Mouse (Mus musculus) 3T3-L1 (cell line): ENCODE measurements at regions not wholly inside any gene's neighbourhood (a gene's known extent, or its start where the extent isn't known, plus 50 kb on each side); places are given as distances from the start of the nearest gene placed in this dataset.

Experiments
- DNase-seq: peaks from one replicate; pipeline ENCODE4 v3.0.0-alpha.2; 2015; ENCODE audit warnings: low read depth, low spot score

DNA sequence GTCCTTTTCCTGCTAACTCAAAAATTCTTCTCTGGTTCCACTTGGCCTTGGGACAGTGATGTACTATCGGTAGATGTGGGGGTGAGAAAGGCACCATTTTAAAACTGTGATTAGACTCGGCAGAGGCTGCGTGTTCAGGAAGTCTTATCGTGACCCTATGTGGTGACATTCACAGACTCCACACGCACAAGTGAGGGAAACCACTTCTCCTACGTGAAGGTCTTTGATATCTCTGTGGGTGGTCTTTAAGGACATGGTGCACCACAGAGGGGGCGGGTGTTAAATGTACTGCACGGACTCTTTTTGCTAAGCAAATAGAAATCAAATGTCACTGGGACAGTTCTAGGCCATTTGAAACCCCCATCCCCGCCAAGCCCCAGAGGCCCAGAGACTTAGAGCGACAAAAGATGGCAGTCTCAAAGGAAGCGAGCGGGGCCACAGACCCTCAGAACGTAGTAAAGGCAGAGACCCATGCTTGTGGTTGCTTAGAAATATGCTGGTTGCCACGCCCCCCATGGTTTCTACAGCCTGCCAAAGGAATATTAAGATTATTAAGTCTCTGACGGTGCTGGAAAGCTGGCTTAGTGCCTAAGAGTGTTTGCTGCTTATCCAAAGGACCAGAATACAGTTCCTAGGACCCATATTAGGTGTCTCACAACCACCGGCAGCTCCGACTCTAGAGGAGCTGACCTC, 73.6 kb upstream of the Slc45a1 start:
- no peak for DNase-seq

GRCm38 (mm10) chr4:150724823-150725222, 72.8 kb upstream of the Slc45a1 start:
- peak; percentile 42 for DNase-seq

DNA sequence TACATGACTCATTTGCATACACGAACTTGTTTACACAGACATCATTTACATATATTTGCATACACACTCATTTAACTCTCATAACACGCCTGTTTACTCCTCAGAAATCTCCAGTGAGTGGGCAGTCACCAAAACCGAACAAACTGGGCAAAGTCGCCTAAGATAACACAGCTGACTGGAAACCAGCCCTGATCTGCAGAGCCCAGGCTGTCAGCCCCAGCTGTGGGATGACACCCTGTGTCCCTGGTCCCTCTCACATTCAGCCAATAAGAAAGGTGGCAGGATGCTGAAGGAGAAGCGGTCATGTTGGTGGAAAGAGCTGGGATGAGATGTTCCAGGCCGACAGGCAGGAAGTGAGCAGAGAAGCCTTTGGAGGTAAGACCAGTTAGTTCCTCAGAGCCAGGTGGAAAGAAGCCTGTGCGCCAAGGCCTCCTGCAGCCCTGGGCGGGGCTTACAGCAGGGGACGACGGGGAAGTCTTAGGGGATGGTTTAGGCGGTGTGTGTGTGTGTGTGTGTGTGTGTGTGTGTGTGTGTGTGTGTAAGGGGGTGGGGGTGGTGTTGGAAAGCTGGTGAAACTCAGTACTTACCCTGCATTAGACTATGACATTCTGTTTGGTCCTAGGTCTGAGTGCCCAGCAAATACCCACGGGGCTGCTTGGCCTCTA, 69.8 kb upstream of the Slc45a1 start:
- no peak for DNase-seq

DNA sequence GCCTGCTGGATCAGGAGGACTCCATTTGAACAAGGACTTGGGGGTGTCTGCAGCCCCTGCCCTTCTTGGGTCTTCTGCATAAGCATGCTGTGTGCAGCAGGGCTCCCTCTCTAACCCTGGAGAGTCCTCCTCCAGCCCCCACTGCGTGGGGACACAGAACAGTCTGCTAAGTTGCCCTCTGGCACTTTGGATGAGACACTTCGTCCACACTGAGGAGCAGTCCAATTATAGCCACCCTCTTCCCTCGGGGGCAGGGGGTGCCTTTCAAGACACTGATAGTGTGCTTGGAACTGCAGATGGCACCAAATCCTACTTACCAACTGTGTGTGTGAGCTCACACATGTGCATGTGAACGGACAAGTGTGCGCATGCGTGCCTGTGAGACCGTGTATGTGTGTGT, 65.9 kb upstream of the Slc45a1 start:
- no peak for DNase-seq

DNA sequence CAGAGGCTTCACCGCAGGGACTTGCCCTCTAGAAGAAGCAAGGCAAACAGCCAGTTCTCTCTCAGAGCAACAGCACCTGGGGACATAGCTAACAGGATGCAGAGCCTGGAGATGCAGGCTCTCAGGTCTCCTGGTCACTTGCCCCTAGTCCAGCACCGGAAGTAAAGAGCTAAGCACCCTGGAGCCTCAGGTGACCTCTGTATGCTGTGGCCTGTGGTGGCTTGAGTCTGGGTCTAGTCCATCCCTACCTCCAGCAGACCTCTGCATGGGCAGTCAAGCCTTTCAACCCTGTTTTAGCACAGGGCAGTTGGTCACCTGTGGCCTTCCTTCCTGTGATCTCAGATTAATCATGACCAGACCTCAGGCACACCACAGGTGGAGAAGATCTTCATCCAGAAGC, 63.1 kb upstream of the Slc45a1 start:
- no peak for DNase-seq

- DNase-seq = no peak
These were observed 61.3 kb upstream of the Slc45a1 start for GRCm38 (mm10) chr4:150713291-150713690.

GRCm38 (mm10) chr4:150712856-150713255, 60.9 kb upstream of the Slc45a1 start:
- no peak for DNase-seq

DNA sequence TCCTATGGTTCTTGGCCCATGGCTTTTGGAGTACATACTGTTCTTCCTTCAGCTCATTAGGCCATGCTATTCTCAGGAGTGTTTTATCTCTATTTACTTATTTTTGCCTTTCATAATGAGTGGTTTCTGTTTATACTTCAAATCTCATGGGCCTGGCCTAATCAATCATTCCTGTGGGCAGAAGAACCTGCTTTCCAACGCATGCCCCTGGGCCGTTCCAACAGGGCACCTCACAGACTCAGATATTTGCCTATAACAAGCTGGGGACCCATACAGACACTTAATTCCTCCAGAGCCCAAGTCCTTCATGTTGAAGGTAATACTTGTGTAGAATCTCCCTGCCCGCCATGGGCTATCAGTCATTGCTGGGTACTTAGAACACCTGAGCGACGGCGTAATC, 59.7 kb upstream of the Slc45a1 start:
- no peak for DNase-seq

GRCm38 (mm10) chr4:150709391-150710130, 57.6 kb upstream of the Slc45a1 start:
- no peak for DNase-seq

DNA sequence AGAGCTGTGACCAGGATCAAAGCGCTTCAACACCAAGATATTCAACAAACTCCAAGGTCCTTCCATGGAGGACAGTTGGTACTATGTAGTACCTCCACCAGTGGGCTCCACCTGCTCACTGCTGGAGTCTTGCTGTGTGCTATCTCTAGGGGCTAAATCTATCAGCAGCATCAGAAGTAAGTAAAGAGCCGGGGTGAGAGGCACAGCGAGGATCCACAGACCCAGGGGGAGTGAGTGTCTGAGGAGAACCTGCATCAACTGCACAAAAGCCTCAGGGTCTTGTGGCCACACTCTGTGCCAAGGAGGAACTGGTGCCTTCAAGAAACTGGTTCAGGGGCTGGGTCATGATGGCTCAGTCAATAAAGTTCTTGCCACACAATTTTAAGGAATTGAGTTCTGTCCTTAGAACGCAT, 56.6 kb upstream of the Slc45a1 start:
- DNase-seq = peak; percentile 73

GRCm38 (mm10) chr4:150707725-150708571, 56.0 kb upstream of the Slc45a1 start:
- no peak for DNase-seq

DNA sequence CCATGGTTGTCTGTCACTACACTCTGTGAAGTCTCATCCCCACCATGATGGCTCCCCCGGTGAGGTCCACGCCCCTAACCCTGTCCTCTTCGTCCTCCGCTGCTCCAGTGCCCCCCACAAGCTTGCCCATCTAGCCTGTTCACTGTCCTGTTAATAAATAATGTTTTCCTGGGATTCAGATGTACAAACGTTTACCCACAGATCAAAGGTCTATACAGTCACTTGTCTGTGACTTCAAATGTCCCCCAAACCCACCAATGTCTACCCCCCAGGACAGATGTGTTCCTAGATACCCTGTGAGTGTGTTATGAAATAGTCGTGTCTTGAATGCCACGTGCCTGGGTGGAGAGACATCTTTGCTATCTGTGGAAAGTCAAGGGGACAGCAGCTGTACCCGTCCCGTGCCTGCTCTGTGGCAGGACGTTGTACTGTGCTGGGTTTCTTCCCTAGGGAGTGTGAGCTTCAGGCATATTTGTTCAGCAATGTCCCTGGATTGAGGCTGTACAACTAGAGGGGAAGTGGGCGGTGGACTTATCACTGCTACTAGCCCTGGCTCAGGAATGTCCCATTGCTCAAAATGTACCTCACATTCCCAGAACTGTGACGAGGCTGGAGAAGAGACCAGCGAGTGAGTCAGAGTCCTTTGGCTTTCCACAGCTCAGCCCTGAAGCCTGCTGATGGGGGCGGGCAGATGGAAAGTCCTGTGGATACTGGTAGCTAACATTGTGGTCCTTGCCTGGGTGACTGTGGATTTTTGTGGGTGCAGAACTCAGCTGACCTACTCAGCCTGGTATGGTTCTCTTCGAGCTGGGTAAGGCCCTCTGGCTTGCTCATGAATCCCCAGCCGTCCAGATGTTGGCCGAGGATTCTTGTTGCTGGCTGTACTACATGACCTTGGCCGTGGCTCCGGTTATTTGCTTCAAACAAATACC, 55.1 kb upstream of the Slc45a1 start:
- DNase-seq = peak; percentile 93

DNA sequence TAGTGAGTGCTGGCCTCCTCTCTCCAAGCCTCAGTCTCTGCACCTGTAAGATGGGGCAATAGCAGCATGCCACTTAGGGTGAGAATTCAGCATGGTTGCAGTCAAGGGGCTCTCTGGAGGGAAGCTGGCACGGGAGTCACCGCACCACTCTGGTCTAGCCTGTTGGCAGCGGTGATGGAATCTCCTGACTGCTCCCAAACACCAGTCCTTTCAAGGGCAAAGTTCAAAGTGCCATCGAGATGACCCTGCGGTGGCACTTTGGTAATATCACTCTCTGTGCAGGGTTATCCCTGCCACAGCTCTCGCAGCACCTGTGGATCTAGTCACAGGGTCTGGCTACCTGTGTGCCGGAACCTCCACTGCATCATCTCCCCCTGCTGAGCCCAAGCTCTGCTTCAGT, 54.3 kb upstream of the Slc45a1 start:
- no peak for DNase-seq

DNA sequence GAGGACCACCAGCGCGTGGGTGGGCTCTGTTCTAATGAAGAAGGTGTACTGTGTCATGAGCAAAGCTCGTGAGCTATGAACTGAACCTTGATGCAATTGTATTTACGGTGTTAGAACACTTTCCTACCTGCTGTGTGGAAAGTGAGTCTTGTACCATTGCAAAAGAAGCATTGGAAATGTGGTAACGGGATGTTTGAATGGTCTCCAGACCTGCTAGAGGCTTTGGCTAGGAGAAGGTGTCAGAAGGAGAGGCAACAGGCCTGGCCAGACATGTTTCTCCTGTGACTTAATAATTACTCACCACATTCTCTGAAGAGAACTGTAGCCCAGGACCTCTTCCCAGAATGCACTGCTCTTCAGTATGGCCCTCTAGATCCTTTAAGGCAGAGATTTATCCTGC, 51.3 kb upstream of the Slc45a1 start:
- no peak for DNase-seq
